In the genomic region with DNA sequence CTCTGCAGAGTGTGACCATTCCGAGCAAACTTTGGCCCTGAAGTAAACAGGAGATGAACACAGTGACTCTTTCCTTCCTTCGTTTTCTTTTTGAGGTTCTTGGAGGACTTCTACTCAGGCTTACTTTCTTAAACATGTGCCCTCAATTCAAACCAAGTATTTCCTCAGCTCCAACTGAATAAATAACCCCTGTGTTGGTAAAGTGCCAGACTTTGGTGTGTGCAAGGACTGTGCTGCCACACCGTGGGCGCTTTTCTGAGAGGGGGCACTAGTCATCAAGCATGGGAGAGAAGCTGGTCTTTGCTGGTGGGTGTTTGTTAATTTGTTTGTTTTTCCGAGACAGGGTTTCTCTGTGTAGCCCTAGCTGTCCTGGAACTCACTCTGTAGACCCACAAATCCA, we compare ENCODE assay signal across 16 mouse cellular contexts. TPM values are rescaled to one million over a fixed set of nuclear protein-coding genes. Genes with fewer than 3 reads are reported as not detected.
DNase-seq lines count a peak whose midpoint lies in the region; ATAC-seq and TF ChIP-seq lines count a peak whose summit lies in the region.
"Had no signal": no experiment of that assay in that cellular context is flagged by ENCODE, and none has a peak within 500 bp of the region (broad histone marks: within the 10 kb centered on the region; RNA-seq: fewer than 3 reads in every experiment).

No protein-coding gene starts in this region.

- H3K27ac ChIP-seq in bone marrow, adult 2 months (ENCODE audit: control insufficient read depth, insufficient read depth, low read depth, low read length, poor library complexity), result no peak overlapping the region
- H3K27ac ChIP-seq: forebrain, embryonic 13.5 days; hindbrain, embryonic 15.5 days; neural tube, embryonic 13.5 days had no signal

- no peak for ATAC-seq in cerebellum, adult (ENCODE audit: insufficient number of reproducible peaks, low FRiP score, low TSS enrichment)
- ATAC-seq: forebrain, embryonic 13.5 days had no signal

- H3K4me3 ChIP-seq in bone marrow, adult 2 months (replicated peaks; ENCODE audit: control insufficient read depth, low read depth, low read length), result no peak overlapping the region
- H3K4me3 ChIP-seq: forebrain, embryonic 13.5 days; hindbrain, embryonic 15.5 days; neural tube, embryonic 13.5 days had no signal

- 26% methylated on average over 5 of the region's 5 CpGs for WGBS in bone marrow, adult 2 months

- TF ChIP-seq CTCF in bone marrow, adult 2 months (IDR thresholded peaks at IDR 0.05; ENCODE audit: control insufficient read depth, insufficient read depth, low read length), result peak; percentile 29; the same call in 1 of the 2 replicates

- no peaks in the 10 kb centered on the region for H3K4me1 ChIP-seq in bone marrow, adult 2 months (ENCODE audit: control insufficient read depth, insufficient read depth, low read length)

- no peak for TF ChIP-seq POLR2A in bone marrow, adult 2 months (IDR thresholded peaks at IDR 0.05; ENCODE audit: borderline replicate concordance, control insufficient read depth, low read depth, low read length)

- DNase-seq in cerebellum, adult 9-11 months, result peak; percentile 21
- DNase-seq in kidney, postnatal 36 days, result peak; percentile 8 to 9
- no peak for DNase-seq in kidney, postnatal 10 days
- peak; percentile 28 for DNase-seq in lung, postnatal 25 days (ENCODE audit: low spot score)
- DNase-seq in right cerebral cortex, postnatal 36 days (ENCODE audit: low spot score in 2 of 2), result no peak
- DNase-seq in gastrocnemius, postnatal 25 days, result no peak
- DNase-seq: adrenal gland, postnatal 14 days; cerebellum, postnatal 25 days; kidney, adult 18-20 months; left cerebral cortex, postnatal 4 days; right cerebral cortex, postnatal 25 days had no signal

RNA-seq across cellular contexts. Expression of a gene that starts 3.4 kb away (rescaled TPM):
- polyA plus RNA-seq in bone marrow, adult 2 months (2011; ENCODE audit: insufficient read depth, insufficient read length, low replicate concordance, missing spikeins), result 5.6 and 9.9 TPM in 2 replicates
- total RNA-seq in gastrocnemius, postnatal 25 days (2021), result 10 to 100 TPM; 10.8 to 11.9 TPM

Comparison
In these comparisons a context has a peak if more than half of its experiments do, and no peak if none do; other contexts are left out.
1. DNase-seq: peak in cerebellum, adult 9-11 months (single experiment), kidney, postnatal 36 days (2 of 2) and lung, postnatal 25 days (single experiment); none in kidney, postnatal 10 days (single experiment), right cerebral cortex, postnatal 36 days (0 of 2) and gastrocnemius, postnatal 25 days (single experiment).